Mouse (Mus musculus): Measurements from ENCODE around the gene Fcamr. TPM values are rescaled to one million over a fixed set of nuclear protein-coding genes. Genes with fewer than 3 reads are reported as not detected.

Gene Fcamr
- polyA plus RNA-seq, 1 experiment from 2014 or later: not detected

Other genes with a start within 250 kb of the Fcamr start
- gene Zp3r, start 171.3 kb upstream of the Fcamr start, polyA plus RNA-seq (2016; fragmentation: Nextera tagmentation; extraction: Ambion mirVana): not detected in 2 replicates
- 0.35 and 0.38 TPM in 2 replicates for gene C4bp, start 139.3 kb upstream of the Fcamr start, polyA plus RNA-seq (2016; fragmentation: Nextera tagmentation; extraction: Ambion mirVana)
- not detected in 2 replicates for gene Gm29427, start 85.1 kb upstream of the Fcamr start, polyA plus RNA-seq (2016; fragmentation: Nextera tagmentation; extraction: Ambion mirVana)
- gene Yod1, start 83.6 kb upstream of the Fcamr start, polyA plus RNA-seq (2016; fragmentation: Nextera tagmentation; extraction: Ambion mirVana): 49.3 and 49.7 TPM in 2 replicates
- 7.1 and 9.0 TPM in 2 replicates for gene Pfkfb2, start 71.6 kb upstream of the Fcamr start, polyA plus RNA-seq (2016; fragmentation: Nextera tagmentation; extraction: Ambion mirVana)
- gene AA986860, start 68.9 kb upstream of the Fcamr start, polyA plus RNA-seq (2016; fragmentation: Nextera tagmentation; extraction: Ambion mirVana): 8.0 and 8.5 TPM in 2 replicates
- gene Pigr, start 25.8 kb downstream of the Fcamr start, polyA plus RNA-seq (2016; fragmentation: Nextera tagmentation; extraction: Ambion mirVana): 0.11 and 0.13 TPM in 2 replicates
- gene Fcmr, start 64.8 kb downstream of the Fcamr start, polyA plus RNA-seq (2016; fragmentation: Nextera tagmentation; extraction: Ambion mirVana): not detected in 2 replicates
- gene Il24, start 86.6 kb downstream of the Fcamr start, polyA plus RNA-seq (2016; fragmentation: Nextera tagmentation; extraction: Ambion mirVana): not detected in 2 replicates
- not detected in 2 replicates for gene Il20, start 110.5 kb downstream of the Fcamr start, polyA plus RNA-seq (2016; fragmentation: Nextera tagmentation; extraction: Ambion mirVana)
- not detected in 2 replicates for gene Il19, start 139.2 kb downstream of the Fcamr start, polyA plus RNA-seq (2016; fragmentation: Nextera tagmentation; extraction: Ambion mirVana)
- gene Il10, start 218.9 kb downstream of the Fcamr start, polyA plus RNA-seq (2016; fragmentation: Nextera tagmentation; extraction: Ambion mirVana): not detected in 2 replicates